Mouse (Mus musculus): ENCODE data around the gene Svbp. TPM values are rescaled to one million over a fixed set of nuclear protein-coding genes. Genes with fewer than 3 reads are reported as not detected.
A peak's percentile ranks its signal among the peaks of the same experiment; 100 is the strongest.

Gene Svbp
- polyA plus RNA-seq, 1 experiment from 2014 or later, result 143 TPM

DNA sequence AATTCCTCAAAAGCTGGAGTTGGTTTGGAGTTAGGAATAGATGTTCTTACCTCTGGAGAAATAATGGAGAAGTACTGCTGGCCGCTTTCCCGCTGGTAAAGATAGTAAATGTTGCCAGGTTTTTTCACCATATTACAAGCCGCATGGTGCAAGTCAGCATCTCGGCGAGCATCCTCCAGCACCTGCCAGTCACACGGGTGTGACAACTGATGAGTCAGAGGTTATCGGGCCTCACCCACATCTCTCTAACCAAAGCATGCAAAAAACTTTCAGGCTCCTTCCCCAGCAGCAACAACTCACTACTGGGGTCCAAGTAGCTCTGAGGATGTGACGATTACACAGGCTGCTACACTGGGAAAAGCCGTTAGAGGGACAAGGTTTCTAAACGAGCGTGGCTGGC lies 31.6 kb downstream of the Svbp start:
- Histone ChIP-seq H3K9me3 (replicated peaks; ENCODE audit: control insufficient read depth, low read length) (no peaks in the 10 kb centered on the region), H3K27ac (ENCODE audit: low read depth, low read length) (no peak overlapping the region), H3K4me1 (ENCODE audit: control insufficient read depth, insufficient read depth, low read length) (peaks cover 5% of the 10 kb centered on the region), H3K9ac (ENCODE audit: low read depth, low read length) (no peak overlapping the region), H3K4me2 (no peak overlapping the region), H3K27me3 (ENCODE audit: control insufficient read depth, insufficient read depth, low read length) (no peaks in the 10 kb centered on the region), H3K36me3 (ENCODE audit: control insufficient read depth, insufficient read depth, low read length) (peaks cover 31% of the 10 kb centered on the region), H3K4me3 (ENCODE audit: low read depth, low read length) (no peak overlapping the region)
- ATAC-seq (replicated peaks; ENCODE audit: insufficient number of reproducible peaks, low FRiP score, low TSS enrichment), result no peak
- 91% methylated on average over 11 of the region's 11 CpGs for WGBS (ENCODE audit: insufficient replicate concordance)

DNA sequence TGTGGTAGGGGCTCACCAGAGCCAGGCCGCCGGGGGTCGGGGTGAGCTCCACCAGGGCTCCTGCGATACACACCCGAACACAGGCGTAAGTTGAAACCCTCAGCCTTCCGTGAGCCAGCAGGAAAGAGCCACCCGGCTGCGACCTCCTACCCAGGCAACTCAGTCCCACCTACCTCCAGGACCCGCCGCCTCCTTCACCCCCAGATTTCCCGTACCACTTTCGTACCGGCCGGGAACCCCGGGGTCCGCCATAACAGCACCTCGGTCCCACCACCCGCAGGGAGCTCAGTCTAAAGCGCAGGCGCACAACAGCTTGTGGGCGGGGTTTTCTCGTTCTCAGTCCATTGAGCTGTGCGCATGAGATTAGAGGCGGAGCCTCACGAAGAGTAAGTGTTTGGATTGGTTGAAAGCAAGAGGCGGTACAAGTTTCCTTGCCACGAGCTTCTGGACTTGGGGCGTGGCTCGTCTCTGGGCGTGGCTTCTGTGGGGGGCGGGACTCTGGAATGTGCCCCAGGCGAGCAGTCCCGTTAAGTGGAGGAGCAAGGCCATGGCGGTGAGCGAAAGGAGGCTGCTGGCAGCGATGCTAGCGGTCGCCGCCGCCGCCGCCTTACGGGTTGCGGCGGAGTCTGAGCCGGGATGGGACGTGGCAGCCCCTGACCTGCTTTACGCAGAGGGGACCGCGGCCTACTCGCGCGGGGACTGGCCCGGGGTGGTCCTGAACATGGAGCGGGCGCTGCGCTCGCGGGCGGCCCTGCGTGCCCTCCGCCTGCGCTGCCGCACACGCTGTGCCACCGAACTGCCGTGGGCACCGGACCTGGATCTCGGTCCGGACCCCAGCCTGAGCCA lies 37.5 kb downstream of the Svbp start, which contains the start of the genes AU022252 and P3h1:
AU022252 (minus strand) TSS at position 303 of the 846 bp plus-strand sequence.
P3h1 (plus strand) TSS at position 506 of the 846 bp plus-strand sequence.
- H3K4me3 ChIP-seq (ENCODE audit: low read depth, low read length), result peak within 1 kb of the TSS; percentile 83
- peaks cover 6% of the 10 kb centered on the region; the same call in 1 of the 2 replicates for H3K36me3 ChIP-seq (ENCODE audit: control insufficient read depth, insufficient read depth, low read length)
- H3K9ac ChIP-seq (ENCODE audit: low read depth, low read length), result peak within 1 kb of the TSS; percentile 84
- H3K4me1 ChIP-seq (ENCODE audit: control insufficient read depth, insufficient read depth, low read length), result peaks cover 8% of the 10 kb centered on the region
- ATAC-seq (replicated peaks; ENCODE audit: insufficient number of reproducible peaks, low FRiP score, low TSS enrichment), result peak; percentile 95
- under 1% methylated on average over 49 of the region's 71 CpGs for WGBS (ENCODE audit: insufficient replicate concordance)
- H3K27me3 ChIP-seq (ENCODE audit: control insufficient read depth, insufficient read depth, low read length), result no peaks in the 10 kb centered on the region
- peak within 1 kb of the TSS; percentile 73 for H3K4me2 ChIP-seq
- 0 out of 2 replicates have a peak within 1 kb of the TSS, but pooled peaks have one; percentile 29 for H3K27ac ChIP-seq (ENCODE audit: low read depth, low read length)
- H3K9me3 ChIP-seq (replicated peaks; ENCODE audit: control insufficient read depth, low read length), result no peaks in the 10 kb centered on the region

DNA sequence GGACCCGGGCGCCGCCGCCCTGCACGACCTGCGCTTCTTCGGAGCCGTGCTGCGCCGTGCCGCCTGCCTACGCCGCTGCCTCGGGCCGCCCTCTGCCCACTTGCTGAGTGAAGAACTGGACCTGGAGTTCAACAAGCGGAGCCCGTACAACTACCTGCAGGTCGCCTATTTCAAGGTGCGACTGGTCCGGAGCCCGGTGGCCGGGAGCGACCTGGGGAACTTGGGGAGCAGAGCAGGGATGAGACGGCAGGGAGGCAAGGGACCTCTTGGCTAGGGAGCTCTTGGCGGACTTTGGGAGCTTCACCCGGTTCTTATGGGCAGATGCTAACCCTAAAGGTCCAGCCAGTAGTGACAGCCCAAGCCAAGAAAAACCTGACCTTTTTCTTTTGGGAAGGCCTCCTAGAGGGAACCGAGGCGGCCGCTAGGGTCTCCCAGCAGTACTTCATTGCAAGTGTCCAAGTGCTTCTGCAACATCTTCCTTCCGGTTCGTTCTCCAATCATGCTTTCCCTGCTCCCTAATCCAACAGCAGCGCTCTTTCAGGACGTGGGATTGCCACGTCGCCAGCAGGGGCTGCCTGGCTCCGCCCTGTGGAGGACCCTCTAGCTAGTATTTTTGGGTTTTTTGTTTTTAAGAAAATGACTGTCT lies 38.3 kb downstream of the Svbp start:
- ATAC-seq (replicated peaks; ENCODE audit: insufficient number of reproducible peaks, low FRiP score, low TSS enrichment), result peak; percentile 47
- Histone ChIP-seq H3K27me3 (ENCODE audit: control insufficient read depth, insufficient read depth, low read length) (no peaks in the 10 kb centered on the region), H3K4me2 (peak overlapping the region; percentile 70), H3K36me3 (ENCODE audit: control insufficient read depth, insufficient read depth, low read length) (peaks cover 3% of the 10 kb centered on the region; the same call in 1 of the 2 replicates), H3K4me3 (ENCODE audit: low read depth, low read length) (peak overlapping the region; percentile 83), H3K9ac (ENCODE audit: low read depth, low read length) (peak overlapping the region; percentile 83), H3K4me1 (ENCODE audit: control insufficient read depth, insufficient read depth, low read length) (peaks cover 8% of the 10 kb centered on the region), H3K27ac (ENCODE audit: low read depth, low read length) (0 out of 2 replicates have a peak overlapping the region, but pooled peaks have one; percentile 4), H3K9me3 (replicated peaks; ENCODE audit: control insufficient read depth, low read length) (no peaks in the 10 kb centered on the region)
- WGBS (ENCODE audit: insufficient replicate concordance), result under 1% methylated on average over 34 of the region's 36 CpGs

DNA sequence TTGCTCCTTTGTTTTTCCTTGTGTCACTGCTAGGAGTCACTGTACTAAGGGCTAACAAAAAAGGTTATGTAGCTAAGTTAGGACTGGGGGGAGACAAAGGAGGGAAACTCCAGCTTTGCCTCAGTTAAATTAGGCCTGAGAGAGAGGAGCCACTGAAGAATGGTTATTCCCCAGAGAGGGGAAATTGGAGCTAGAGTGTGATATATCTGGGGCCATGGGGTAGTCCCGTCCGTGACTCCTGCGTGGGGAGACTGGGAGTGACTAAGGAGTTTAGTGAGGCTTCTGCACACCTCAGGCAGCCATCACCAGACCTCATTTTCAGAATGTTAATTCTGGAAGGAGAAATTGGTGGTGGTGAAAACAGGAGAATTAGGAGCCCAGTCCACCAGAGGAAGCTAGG lies 39.2 kb downstream of the Svbp start:
- H3K36me3 ChIP-seq (ENCODE audit: control insufficient read depth, insufficient read depth, low read length), result peaks cover 3% of the 10 kb centered on the region; the same call in 1 of the 2 replicates
- H3K4me1 ChIP-seq (ENCODE audit: control insufficient read depth, insufficient read depth, low read length), result peaks cover 8% of the 10 kb centered on the region
- WGBS (ENCODE audit: insufficient replicate concordance), result 67% methylated on average over 3 of the region's 3 CpGs
- no peak for ATAC-seq (replicated peaks; ENCODE audit: insufficient number of reproducible peaks, low FRiP score, low TSS enrichment)
- H3K9ac ChIP-seq (ENCODE audit: low read depth, low read length), result no peak overlapping the region; the same call in 1 of the 2 replicates
- H3K27me3 ChIP-seq (ENCODE audit: control insufficient read depth, insufficient read depth, low read length), result no peaks in the 10 kb centered on the region
- H3K4me3 ChIP-seq (ENCODE audit: low read depth, low read length), result peak overlapping the region; percentile 83
- peak overlapping the region; percentile 70 for H3K4me2 ChIP-seq
- H3K9me3 ChIP-seq (replicated peaks; ENCODE audit: control insufficient read depth, low read length), result no peaks in the 10 kb centered on the region
- H3K27ac ChIP-seq (ENCODE audit: low read depth, low read length), result no peak overlapping the region

DNA sequence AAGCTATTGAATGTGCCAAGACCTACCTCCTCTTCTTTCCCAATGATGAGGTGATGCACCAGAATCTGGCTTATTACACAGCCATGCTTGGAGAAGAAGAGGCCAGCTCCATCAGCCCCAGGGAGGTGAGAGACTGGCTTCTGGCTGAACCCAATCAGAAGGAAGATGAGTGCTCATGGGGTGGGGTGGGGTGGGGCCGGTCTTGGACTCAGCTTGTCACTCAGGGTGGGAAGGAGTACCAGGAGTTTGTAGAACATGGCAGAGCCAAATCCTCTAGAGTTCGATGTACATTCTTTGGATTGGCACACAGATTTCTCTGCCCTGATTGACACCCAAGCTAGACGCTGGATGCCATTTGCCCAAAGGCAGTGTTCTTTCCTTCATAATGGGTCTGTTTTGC lies 43.6 kb downstream of the Svbp start:
- H3K4me2 ChIP-seq, result no peak overlapping the region
- no peak overlapping the region for H3K4me3 ChIP-seq (ENCODE audit: low read depth, low read length)
- peaks cover 5% of the 10 kb centered on the region; the same call in 1 of the 2 replicates for H3K4me1 ChIP-seq (ENCODE audit: control insufficient read depth, insufficient read depth, low read length)
- H3K9ac ChIP-seq (ENCODE audit: low read depth, low read length), result no peak overlapping the region
- H3K9me3 ChIP-seq (replicated peaks; ENCODE audit: control insufficient read depth, low read length), result no peaks in the 10 kb centered on the region
- no peak for ATAC-seq (replicated peaks; ENCODE audit: insufficient number of reproducible peaks, low FRiP score, low TSS enrichment)
- no peaks in the 10 kb centered on the region for H3K27me3 ChIP-seq (ENCODE audit: control insufficient read depth, insufficient read depth, low read length)
- H3K36me3 ChIP-seq (ENCODE audit: control insufficient read depth, insufficient read depth, low read length), result peaks cover 8% of the 10 kb centered on the region
- H3K27ac ChIP-seq (ENCODE audit: low read depth, low read length), result no peak overlapping the region
- WGBS (ENCODE audit: insufficient replicate concordance), result 69% methylated on average over 3 of the region's 3 CpGs

DNA sequence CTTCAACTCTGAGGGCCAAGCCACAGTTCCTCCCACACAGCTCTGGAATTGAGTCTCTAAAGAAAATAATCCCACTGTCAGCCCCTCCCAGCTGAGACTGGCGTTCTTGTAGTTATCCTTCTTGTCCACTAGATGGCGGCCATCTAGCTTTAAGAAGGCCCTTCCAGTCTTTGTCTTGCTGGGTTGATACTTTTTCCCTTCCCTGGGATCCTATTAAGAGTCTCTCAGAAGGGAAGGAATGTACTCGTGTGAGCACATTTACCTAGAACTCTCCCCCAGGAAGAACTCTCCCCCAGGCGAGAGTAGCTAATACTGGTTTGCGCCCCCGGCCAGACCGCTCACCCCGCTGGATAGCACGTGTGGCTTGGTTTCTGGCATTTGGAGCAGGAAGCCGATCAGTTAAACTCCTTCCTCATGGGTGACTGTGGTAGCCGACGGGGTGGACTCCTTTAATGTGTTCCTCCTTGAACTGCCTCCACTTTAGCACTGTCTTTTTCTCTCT lies 44.1 kb downstream of the Svbp start:
- no peak overlapping the region for H3K4me3 ChIP-seq (ENCODE audit: low read depth, low read length)
- no peaks in the 10 kb centered on the region for H3K27me3 ChIP-seq (ENCODE audit: control insufficient read depth, insufficient read depth, low read length)
- peaks cover 5% of the 10 kb centered on the region; the same call in 1 of the 2 replicates for H3K4me1 ChIP-seq (ENCODE audit: control insufficient read depth, insufficient read depth, low read length)
- H3K9me3 ChIP-seq (replicated peaks; ENCODE audit: control insufficient read depth, low read length), result no peaks in the 10 kb centered on the region
- H3K36me3 ChIP-seq (ENCODE audit: control insufficient read depth, insufficient read depth, low read length), result peaks cover 8% of the 10 kb centered on the region
- H3K9ac ChIP-seq (ENCODE audit: low read depth, low read length), result no peak overlapping the region
- no peak; the same call in 1 of the 2 replicates for ATAC-seq (replicated peaks; ENCODE audit: insufficient number of reproducible peaks, low FRiP score, low TSS enrichment)
- no peak overlapping the region for H3K27ac ChIP-seq (ENCODE audit: low read depth, low read length)
- no peak overlapping the region; the same call in 1 of the 2 replicates for H3K4me2 ChIP-seq
- 47% methylated on average over 12 of the region's 12 CpGs for WGBS (ENCODE audit: insufficient replicate concordance)

DNA sequence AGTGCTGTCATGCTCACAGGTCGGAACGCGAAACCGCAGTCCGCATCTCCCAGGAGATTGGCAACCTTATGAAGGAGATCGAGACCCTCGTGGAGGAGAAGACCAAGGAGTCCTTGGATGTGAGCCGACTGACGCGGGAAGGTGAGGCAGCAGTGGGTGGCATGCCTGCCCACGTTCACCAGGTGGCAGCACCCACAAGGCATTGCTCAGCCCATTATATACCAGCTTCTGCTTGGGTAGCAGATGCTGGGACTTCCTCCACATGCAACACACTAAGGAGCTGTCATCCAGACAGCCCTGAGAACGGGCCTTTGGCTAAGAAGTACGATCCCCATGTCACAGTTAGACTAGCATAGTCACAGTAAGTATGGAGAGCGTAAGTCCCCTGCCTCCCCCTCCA lies 46.6 kb downstream of the Svbp start:
- Histone ChIP-seq H3K27ac (ENCODE audit: low read depth, low read length) (no peak overlapping the region), H3K27me3 (ENCODE audit: control insufficient read depth, insufficient read depth, low read length) (no peaks in the 10 kb centered on the region), H3K36me3 (ENCODE audit: control insufficient read depth, insufficient read depth, low read length) (peaks cover 5% of the 10 kb centered on the region), H3K4me1 (ENCODE audit: control insufficient read depth, insufficient read depth, low read length) (peaks cover 5% of the 10 kb centered on the region; the same call in 1 of the 2 replicates), H3K4me3 (ENCODE audit: low read depth, low read length) (no peak overlapping the region), H3K4me2 (no peak overlapping the region), H3K9ac (ENCODE audit: low read depth, low read length) (no peak overlapping the region), H3K9me3 (replicated peaks; ENCODE audit: control insufficient read depth, low read length) (no peaks in the 10 kb centered on the region)
- WGBS (ENCODE audit: insufficient replicate concordance), result 79% methylated on average over 14 of the region's 14 CpGs
- ATAC-seq (replicated peaks; ENCODE audit: insufficient number of reproducible peaks, low FRiP score, low TSS enrichment), result no peak

DNA sequence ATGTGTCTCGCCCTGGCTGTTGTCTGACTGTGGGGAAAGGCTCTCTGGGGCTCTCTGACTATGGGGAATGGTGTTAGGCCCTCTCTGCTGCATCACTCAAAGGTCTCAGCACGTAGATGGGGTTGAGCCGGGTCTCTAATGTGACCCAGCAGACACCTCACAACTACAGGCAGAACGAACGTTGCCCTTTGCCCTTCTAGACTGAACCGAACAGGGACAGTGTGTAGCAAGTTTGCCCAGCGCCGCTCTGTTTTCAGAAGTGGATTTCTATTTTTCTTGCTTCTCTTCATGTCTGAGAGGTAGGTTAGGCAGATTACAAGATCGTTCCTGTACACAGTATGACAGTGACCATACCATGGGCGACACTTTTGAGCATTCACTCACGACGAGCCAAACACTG lies 47.5 kb downstream of the Svbp start:
- 89% methylated on average over 12 of the region's 12 CpGs for WGBS (ENCODE audit: insufficient replicate concordance)
- no peaks in the 10 kb centered on the region for H3K9me3 ChIP-seq (replicated peaks; ENCODE audit: control insufficient read depth, low read length)
- no peaks in the 10 kb centered on the region for H3K27me3 ChIP-seq (ENCODE audit: control insufficient read depth, insufficient read depth, low read length)
- no peak for ATAC-seq (replicated peaks; ENCODE audit: insufficient number of reproducible peaks, low FRiP score, low TSS enrichment)
- no peak overlapping the region for H3K4me2 ChIP-seq
- H3K27ac ChIP-seq (ENCODE audit: low read depth, low read length), result no peak overlapping the region
- H3K4me1 ChIP-seq (ENCODE audit: control insufficient read depth, insufficient read depth, low read length), result peaks cover 5% of the 10 kb centered on the region; the same call in 1 of the 2 replicates
- H3K9ac ChIP-seq (ENCODE audit: low read depth, low read length), result no peak overlapping the region
- H3K4me3 ChIP-seq (ENCODE audit: low read depth, low read length), result no peak overlapping the region
- peaks cover 5% of the 10 kb centered on the region; the same call in 1 of the 2 replicates for H3K36me3 ChIP-seq (ENCODE audit: control insufficient read depth, insufficient read depth, low read length)
